Mouse (Mus musculus) MEL-GATA-1-ER (cell line): ENCODE measurements at regions not wholly inside any gene's neighbourhood (a gene's known extent, or its start where the extent isn't known, plus 50 kb on each side); places are given as distances from the start of the nearest gene placed in this dataset.

Experiments used
- DNase-seq: peaks from one replicate; pipeline ENCODE4 v3.0.0-alpha.2; 2012; ENCODE audit warnings: low read depth; ENCODE audit errors: extremely low read depth

DNA sequence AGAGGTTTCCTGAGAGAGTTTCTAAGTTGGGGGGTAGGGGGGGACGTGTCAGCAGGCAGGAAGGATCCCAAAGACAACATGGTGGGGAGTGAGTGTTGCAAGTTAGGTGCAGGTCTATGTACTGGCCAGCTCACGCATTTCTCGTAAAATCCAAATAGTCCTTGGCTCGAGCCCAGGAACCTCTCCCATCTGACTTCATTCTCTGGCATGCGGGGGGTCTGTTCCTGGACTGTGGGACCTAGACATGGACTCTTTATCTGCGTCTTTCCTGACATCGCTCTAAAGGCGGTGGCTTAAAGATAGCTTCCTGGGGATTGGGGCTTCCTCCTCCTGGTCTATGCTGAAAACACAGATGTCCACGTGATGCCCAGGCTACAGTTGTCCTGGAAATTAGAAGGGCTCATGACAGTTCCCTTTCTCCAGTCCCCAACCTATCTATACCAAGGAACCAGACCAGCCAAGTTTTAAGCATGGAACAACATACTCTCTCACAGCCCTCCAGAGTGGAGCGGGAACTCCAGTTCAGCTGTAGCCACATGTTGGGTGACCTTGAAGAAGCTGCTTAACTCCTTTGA, 93.7 kb upstream of the Zmiz1 start:
- DNase-seq, result no peak

GRCm38 (mm10) chr14:25366009-25366408, 93.0 kb upstream of the Zmiz1 start:
- DNase-seq, result no peak

DNA sequence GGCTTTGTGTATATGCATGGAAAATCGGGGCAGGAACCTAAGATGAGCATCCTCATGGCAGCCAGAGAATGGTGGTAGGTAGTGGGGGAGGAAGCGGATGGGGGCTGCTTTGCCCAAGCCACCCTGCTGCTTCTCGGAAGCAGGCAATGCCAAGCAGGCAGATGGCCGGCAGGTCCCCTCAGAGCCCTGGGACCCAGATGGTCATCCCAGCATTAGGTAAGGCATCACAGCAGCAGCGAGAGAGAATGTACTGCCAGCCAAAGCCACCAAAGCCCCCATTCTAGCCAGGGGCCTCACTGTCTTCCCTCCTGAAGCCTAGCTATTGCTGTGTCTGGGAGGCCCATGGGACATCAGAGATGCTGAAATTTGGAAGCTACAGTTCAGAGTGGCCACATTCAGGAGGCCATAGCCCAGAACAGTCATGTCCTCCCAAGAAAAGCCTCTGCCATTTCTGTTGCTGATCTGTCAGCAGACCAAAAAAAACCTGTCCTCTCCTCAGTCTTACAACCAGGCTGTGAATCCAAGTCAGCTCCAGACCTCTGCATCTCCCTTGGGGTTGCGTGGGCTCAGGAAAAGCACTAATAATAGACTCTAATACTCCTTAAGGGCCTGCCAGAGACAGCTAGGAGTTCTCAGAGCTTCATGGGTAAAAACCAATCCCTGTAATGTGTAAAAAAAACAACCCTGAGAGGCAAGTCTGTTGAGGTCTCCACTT, 88.5 kb upstream of the Zmiz1 start:
- no peak for DNase-seq

- DNase-seq, result no peak
These were observed 88.0 kb upstream of the Zmiz1 start for GRCm38 (mm10) chr14:25371021-25371400.

DNA sequence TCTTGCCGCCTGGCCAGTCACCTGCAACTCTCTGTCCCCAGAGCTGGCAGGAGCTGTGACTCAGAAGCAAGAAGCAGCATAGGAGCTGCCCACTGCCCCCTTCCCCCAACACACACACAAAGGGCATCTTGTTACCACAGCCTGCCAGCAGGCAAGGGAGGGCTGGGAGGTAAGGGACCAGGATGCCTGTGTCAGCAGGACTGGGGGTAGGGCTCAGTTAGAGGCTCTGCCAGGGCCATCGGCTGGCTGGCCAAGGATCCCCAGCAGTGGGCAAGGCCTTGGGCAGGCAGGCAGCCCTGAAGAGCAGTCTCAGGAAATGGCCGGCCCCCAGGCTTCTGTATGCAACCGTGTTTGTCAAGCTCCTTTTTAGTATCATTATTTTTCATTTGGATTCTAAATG, 87.3 kb upstream of the Zmiz1 start:
- no peak for DNase-seq

DNA sequence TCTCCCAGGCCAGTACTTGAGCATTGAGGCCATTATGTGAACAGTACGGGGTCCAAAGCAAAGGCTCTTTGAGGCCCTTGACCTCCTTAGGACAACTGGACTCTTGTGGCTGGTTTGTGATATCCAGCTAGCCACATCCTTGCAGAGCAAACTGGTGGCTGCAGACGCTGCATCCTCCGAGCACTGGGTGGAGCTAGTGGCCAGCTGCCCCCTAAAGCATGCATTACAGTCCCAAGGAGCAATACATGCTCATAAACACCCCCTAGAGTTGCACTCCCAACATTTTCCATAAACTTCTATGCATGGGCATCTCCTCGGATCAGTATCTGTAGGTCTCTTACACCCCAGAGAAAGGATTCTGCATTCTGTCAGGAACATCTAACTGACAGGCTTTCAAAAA, 86.4 kb upstream of the Zmiz1 start:
- no peak for DNase-seq

DNA sequence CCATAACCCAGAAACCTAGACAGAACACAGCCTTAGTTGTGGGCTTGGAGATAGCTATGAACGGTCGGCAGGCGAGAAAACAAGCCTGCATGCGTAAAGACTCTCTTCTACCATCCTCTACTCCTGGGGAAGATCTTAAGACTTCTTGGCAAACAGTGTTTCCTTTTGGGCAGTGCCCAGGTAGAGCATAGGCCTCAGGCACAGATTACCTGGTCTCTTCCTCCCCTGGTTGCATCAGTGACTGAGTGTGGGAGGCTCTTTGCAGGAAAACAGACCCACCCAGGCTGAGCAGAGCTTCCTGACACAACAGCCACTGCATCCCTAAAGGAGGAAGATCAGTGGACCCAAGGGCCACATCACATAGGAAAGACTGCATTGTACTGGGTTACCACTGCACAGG, 85.8 kb upstream of the Zmiz1 start:
- no peak for DNase-seq

DNA sequence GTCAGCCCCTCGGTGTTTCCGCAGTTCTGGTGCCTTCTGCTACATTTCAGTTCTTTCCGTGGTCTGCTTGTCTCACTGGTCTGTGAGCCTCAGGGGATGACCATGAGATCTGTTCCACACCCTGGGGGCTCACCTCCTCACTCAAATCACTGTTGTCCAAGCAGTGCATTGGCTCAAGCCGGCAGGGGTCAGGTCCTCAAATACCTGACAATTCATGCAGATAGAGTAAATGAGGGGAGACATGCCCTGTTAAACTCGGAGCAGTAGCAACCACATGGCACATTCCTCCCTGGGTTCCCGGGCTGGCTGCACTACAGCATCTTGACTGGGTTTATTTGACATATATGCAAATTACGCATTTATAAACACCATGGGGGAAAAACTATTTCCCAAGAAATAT, 84.0 kb upstream of the Zmiz1 start:
- no peak for DNase-seq

DNA sequence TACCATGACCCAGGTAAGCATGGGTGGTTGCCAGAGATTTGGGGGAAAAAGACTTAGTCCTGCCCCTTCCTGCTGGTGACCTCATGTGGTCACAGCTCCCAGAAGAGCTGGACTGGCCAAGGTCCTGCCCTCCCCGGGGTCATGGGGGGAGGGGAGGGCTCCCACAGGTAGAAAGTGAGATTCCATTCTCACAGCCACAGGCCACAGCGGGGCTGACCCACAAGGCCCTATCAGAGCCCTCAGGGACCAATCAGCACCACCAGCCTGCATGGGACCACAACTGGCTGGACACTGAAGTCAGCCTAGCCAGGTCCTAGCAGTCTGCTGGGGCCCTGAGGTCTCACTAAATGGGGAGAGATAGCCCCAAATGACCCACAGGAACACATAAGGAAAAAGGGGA, 81.9 kb upstream of the Zmiz1 start:
- DNase-seq, result no peak

DNA sequence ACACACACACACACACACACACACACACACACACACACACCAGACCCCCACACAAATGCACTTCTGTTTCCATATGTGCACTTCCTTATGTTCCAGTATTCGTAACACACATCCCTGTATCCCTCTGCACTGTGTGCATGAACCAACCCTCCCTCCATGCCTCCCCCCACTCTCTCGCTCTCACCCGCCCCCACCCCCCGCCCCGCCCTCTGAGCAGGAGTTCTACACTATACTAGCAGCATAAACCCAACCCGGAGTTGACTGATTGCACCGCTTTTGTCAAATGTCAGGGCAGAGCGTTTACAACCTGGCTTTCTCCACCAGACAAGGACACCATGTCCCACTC, 81.5 kb upstream of the Zmiz1 start:
- DNase-seq, result no peak

DNA sequence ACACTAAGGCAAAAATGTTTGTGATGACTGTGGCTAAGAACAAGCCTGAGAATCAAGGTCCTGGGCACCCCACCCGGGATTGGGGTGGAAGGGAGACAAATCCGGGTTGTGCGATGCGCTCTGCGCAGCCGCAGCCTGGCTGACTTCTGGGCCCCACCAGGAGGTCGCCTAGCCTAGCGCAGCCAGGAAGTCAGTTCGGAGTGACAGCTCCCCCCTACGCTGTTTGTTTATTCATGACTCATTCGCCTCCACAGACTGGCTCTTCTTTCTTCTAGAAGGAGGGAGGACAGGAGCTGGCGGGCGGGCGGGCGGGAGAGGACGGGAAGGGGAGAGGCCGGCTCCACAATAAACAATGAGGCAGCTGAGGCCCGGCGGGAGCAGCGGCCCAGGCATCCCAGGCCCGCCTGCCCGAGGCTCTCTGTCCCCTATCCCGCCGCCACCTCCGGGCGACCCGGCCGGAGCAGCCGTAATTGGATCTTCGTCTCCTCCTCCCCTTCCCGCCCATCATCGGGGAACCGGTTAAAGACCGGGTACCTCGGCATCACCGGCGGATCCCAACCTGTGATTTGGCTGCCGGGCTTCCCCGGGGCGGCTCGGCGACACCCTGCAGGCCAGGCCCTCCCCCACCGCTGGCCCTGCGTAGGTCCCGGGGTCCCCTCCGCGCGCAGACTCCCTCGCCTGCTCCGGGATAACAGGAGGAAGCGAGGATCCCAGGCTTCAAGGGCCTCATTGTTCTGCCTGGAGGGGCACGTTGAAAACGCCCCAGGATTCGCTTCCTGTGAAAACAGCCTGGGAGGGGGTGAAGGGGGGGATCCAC, 80.9 kb upstream of the Zmiz1 start:
- DNase-seq, result peak; percentile 76

DNA sequence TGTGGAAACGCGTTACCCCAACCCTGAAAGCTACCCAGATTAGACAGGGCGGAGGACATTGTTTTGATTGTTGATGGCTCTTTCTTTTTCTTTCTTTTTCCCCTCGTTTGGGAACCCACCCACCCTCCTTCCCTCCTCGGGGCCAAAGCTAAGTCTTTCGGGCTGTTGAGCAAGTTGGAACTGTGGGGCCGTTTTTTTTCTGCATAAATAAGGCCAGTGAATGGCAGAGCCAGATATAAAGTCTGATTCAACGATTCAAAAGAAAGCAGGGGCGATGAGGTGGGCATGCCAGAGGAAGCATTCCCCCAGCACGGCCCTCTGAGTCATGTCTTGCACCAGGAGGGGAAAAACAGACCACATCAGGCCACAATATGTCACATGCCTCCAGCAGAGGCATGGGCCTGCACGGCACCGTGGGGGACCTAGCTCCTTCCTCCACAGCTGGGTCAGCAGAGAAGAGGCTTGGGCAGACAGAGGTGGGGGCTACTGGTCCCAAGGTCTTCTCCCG, 80.2 kb upstream of the Zmiz1 start:
- no peak for DNase-seq

- DNase-seq, result no peak
These were observed 75.7 kb upstream of the Zmiz1 start for GRCm38 (mm10) chr14:25383169-25383824.

DNA sequence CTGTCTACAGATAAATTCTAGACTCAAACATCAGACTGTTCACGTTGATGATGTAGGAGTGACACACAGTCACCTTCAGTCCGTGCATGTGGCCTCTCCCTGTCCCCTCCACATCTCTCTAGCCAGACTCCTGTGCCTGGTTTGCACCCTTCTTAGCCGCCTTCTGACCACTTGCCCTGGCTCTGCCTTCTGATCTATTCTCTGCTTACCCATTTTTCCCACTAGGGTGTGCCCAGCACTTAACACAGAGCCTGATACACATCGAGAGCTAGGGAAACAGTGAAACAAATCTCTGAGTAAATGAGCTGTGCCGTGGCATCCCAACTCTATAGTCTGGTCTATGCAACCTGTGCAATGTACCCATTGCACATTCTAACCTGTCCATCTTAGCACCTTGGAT, 73.3 kb upstream of the Zmiz1 start:
- DNase-seq, result no peak

GRCm38 (mm10) chr14:25387780-25388179, 71.2 kb upstream of the Zmiz1 start:
- DNase-seq, result no peak

DNA sequence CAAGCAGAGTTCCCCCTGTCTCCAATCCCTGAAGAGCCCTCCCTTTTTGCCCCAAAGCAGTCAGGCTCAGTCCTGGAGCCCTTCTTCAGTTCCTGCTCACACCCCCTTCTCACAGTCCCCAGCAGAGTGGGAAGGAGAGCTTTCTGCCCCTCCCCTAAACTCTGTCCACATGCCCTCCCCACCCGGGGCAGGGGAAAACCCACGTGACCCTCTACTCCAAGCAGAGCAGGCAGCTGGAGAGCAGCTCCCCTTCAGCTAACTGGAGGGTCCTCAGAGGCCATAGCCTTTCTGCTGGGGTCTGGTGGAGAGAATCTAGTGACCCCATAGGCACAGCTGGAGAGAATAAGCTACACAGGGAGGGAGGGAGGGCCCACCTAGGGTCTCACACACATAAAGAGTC, 69.7 kb upstream of the Zmiz1 start:
- DNase-seq, result no peak

- DNase-seq, result no peak
These were observed 66.6 kb upstream of the Zmiz1 start for GRCm38 (mm10) chr14:25392412-25392811.

DNA sequence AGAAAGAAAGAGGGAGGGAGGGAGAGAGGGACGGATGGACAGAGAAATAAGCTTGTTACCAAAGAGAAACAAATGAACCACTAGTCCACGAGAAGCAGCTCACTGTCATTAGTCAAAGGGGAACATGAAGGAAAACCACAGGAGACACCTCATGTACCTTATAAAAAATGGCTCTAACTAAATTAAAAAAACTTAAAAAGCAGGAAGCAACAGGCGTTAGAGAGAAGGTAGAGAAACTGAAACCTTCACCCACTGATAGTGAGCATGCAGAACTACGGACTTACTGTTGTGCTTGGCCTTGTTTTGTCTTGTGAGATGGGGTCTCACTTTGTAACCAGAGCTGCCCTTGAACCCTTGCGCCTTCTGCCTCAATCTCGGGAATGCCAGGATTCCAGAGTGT, 66.0 kb upstream of the Zmiz1 start:
- no peak for DNase-seq

DNA sequence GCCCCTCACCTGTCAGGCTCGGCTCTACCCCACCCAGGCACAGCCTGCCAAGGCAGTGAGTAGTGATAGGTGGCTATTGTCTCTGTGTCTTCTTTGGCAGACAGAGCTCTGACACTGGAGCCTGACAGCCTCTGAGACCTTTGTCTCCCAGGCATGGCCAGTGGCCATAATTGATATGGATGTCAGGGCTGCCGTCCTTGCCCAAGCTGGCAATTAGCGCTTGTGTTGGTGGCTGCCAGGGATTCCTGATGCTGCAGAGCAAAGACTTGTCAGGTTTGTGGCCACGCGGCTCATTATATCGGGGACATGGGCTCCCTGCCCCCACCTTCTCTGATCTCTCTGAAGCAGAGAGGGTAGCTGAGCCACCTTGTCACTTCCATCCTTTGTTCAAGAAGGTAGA, 64.1 kb upstream of the Zmiz1 start:
- DNase-seq, result no peak

GRCm38 (mm10) chr14:25396990-25397531, 61.9 kb upstream of the Zmiz1 start:
- DNase-seq, result peak; percentile 83

DNA sequence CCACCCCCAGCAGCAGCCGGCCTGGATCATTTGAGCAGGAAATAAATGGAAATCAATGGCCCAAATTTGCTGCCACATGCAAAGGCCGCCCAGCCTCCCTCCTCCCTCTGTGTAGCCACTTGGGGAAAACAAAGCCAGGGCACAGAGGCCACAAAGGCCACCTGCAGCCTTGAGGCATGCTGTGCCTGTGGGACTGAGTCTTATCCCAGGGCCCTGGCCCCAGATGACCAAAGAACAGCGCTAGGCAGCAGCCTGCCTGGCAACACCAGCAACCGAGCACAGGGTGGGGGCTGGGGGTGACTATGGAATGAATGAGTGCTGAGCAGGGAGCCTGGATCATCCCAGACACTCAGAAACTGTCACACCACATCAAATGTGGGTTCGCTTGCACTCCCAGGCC, 61.2 kb upstream of the Zmiz1 start:
- DNase-seq, result no peak

DNA sequence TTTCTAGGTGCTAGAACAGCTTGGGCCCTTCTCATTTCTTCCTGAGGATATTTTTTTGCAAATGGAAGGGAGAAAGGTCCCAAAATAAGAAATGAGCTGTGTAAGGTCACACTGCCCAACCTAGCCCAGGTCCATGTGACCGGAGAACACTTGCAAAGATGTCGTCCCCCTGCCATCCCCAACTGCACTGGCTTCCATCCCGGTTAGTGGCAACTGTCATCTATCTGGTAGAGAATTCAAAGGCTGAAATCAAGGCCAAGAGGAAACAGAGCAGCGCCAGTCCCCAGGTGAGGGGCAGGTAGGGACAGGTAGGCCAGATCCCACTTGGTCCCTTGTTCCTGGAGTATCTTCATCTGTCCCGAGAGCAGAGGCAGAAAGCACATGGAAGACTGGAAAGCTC, 60.2 kb upstream of the Zmiz1 start:
- no peak for DNase-seq
